Mouse (Mus musculus) liver, embryonic 14.5 days (tissue): ENCODE results near the gene Prrt4.

Source experiments
- CTCF ChIP-seq: IDR thresholded peaks from 2 replicates; pipeline ENCODE4 v1.5.1; 2016; ENCODE audit warnings: antibody characterized with exemption, low read depth, control low read depth
- EP300 ChIP-seq: IDR thresholded peaks from 2 replicates; pipeline ENCODE4 v1.6.1; 2016; ENCODE audit warnings: antibody characterized with exemption, low read depth

DNA sequence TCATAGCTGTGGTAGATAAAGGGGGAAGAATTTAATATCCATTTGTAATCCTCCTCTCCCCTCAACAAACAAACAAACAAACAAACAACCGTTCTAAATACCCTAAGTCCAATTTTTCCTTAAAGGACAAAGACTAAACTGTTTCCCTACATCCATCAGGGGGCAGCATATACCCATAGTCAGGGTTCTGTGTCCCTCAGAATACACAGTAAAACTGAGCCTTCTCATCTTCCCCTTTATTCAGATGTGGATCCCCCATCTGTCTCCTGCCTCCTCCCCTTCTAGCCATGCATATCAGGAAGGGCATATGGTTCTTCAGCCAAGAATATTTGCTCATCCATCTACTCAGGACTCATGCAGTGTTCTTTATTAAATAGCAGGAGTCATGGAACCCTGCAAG, 13.2 kb downstream of the Prrt4 start:
- peak; percentile 51; the same call in 1 of the 2 replicates for TF ChIP-seq CTCF
- TF ChIP-seq EP300 = no peak
